Mouse (Mus musculus): Measurements from ENCODE around the gene Kif26b. TPM values are rescaled to one million over a fixed set of nuclear protein-coding genes. Genes with fewer than 3 reads are reported as not detected.

The Kif26b gene
- polyA plus RNA-seq, 1 experiment from 2014 or later = 2.7 TPM

DNA sequence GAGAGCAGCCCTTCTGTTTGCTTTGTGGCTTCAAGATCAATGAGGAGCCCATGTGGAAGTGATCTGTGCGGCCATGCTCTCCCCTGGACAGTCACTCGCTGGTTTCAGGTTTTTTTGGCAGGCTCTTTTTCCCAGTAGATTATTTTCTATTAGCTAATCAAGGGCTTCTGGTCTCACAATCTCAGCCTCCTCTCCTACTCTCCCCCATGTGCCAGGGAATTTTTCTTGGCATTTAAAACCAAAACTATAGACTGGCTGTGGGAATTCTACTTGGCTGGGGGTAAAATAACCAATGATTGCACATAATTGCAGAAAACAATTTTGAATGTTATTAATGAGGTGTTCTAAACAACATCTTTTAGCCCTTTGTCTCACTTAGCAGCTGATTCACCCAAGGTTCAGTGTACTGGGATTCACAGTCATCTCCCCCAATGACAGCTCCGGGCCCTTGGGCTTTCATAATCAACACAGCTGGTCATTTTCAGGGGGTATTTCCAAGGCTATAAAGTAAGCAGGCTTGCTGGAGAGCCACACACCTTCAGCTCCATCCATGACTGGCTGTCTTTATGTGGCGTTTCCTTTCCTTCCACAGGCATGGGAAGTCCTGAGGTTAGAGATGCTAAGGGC, 44.6 kb downstream of the Kif26b start:
- DNase-seq (ENCODE audit: low spot score) = no peak
- no peak overlapping the region for H3K27ac ChIP-seq (ENCODE audit: low read depth, low read length)
- no peak overlapping the region for H3K4me3 ChIP-seq (ENCODE audit: low read depth, low read length)
- no peaks in the 10 kb centered on the region for H3K36me3 ChIP-seq (ENCODE audit: control insufficient read depth, insufficient read depth, low read length)
- 77% methylated on average over 4 of the region's 4 CpGs for WGBS
- H3K27me3 ChIP-seq (replicated peaks; ENCODE audit: control insufficient read depth, insufficient read depth, low read length) = no peaks in the 10 kb centered on the region
- no peaks in the 10 kb centered on the region for H3K4me1 ChIP-seq (ENCODE audit: control insufficient read depth, insufficient read depth, low read length)
- H3K4me2 ChIP-seq (ENCODE audit: low read length) = no peak overlapping the region
- no peaks in the 10 kb centered on the region for H3K9me3 ChIP-seq (replicated peaks; ENCODE audit: control insufficient read depth, low read length)
- ATAC-seq = no peak
- H3K9ac ChIP-seq (ENCODE audit: low read length) = no peak overlapping the region

DNA sequence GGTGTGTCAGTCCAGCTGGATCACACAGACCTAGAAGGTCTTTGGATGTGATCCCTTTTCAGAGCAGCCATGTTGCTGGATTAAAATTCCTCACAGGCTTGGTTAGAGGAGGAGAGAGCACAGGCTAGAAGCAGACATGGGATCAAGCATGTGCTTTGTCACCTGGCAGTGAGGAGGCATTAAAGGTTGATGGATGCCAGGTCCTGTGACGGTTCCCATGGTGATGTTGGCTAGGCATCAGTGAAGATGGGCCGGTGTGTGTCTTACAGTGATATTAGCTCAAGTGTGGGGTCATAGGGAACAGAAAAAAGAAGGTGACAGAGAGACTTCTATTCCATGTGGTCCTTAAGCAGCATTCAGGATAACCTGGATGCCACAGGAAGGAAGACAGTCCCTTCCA, 46.8 kb downstream of the Kif26b start:
- Histone ChIP-seq H3K27ac (ENCODE audit: low read depth, low read length) (no peak overlapping the region), H3K4me1 (ENCODE audit: control insufficient read depth, insufficient read depth, low read length) (no peaks in the 10 kb centered on the region), H3K9ac (ENCODE audit: low read length) (no peak overlapping the region), H3K27me3 (replicated peaks; ENCODE audit: control insufficient read depth, insufficient read depth, low read length) (no peaks in the 10 kb centered on the region), H3K4me2 (ENCODE audit: low read length) (no peak overlapping the region), H3K4me3 (ENCODE audit: low read depth, low read length) (no peak overlapping the region), H3K9me3 (replicated peaks; ENCODE audit: control insufficient read depth, low read length) (no peaks in the 10 kb centered on the region), H3K36me3 (ENCODE audit: control insufficient read depth, insufficient read depth, low read length) (no peaks in the 10 kb centered on the region)
- no peak for DNase-seq (ENCODE audit: low spot score)
- ATAC-seq = no peak
- WGBS = 92% methylated on average over 2 of the region's 2 CpGs

DNA sequence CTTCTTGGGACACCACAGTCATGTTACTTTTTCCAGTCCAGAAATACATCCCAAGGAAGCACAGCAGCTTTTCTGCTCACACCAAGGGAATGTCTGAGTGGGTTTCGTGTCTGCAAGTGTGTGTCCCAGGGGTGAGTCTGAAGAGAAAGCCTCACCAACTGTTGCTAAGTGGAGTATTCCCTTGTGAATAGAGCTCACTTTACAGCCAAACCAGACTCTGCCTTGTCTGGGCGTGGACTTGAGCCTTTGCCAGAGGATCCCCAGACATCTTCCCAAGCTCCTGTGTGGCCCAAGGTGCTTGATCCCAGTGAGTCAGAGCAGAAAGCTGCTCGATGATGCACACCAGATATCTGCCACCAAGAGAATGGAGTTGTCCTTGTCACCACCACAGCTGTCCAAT, 48.0 kb downstream of the Kif26b start:
- Histone ChIP-seq H3K36me3 (ENCODE audit: control insufficient read depth, insufficient read depth, low read length) (no peaks in the 10 kb centered on the region), H3K4me1 (ENCODE audit: control insufficient read depth, insufficient read depth, low read length) (no peaks in the 10 kb centered on the region), H3K4me3 (ENCODE audit: low read depth, low read length) (no peak overlapping the region), H3K27ac (ENCODE audit: low read depth, low read length) (no peak overlapping the region), H3K9ac (ENCODE audit: low read length) (no peak overlapping the region), H3K9me3 (replicated peaks; ENCODE audit: control insufficient read depth, low read length) (no peaks in the 10 kb centered on the region), H3K27me3 (replicated peaks; ENCODE audit: control insufficient read depth, insufficient read depth, low read length) (no peaks in the 10 kb centered on the region), H3K4me2 (ENCODE audit: low read length) (no peak overlapping the region)
- 84% methylated on average over 3 of the region's 3 CpGs for WGBS
- DNase-seq (ENCODE audit: low spot score) (no peak), ATAC-seq (no peak)

DNA sequence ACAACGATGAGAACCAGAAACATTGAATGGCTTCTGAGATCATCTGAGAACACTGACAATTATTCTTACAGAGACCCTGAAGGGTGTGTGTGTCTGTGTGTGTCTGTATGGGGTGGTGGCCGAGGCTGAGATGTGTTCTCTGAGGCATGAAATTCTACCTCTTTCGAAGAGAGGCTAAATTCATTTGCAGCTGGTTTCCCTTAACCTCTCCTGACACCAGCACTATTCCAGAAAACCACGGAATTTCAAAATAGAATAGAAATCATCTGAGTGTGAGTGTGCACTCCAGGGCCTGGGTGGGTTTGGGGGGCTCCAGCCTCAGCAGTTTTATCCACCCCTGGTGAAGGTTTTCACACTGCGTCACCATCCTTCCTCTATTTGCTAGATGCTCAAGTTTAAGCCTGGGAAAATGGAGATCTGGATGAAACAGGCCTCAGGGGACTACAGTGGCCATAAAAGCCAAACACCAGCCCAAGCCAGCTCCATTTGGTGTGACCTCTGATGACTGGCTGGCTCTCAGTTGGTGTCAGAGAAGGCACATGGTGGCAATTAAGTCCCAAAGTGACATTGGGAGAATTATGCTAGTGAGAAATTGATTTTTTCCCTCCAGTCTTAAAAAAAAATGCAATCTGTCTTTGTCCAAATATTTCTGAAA, 56.6 kb downstream of the Kif26b start:
- ATAC-seq (no peak), DNase-seq (ENCODE audit: low spot score) (no peak)
- Histone ChIP-seq H3K9ac (ENCODE audit: low read length) (no peak overlapping the region), H3K36me3 (ENCODE audit: control insufficient read depth, insufficient read depth, low read length) (no peaks in the 10 kb centered on the region), H3K4me3 (ENCODE audit: low read depth, low read length) (no peak overlapping the region), H3K27me3 (replicated peaks; ENCODE audit: control insufficient read depth, insufficient read depth, low read length) (no peaks in the 10 kb centered on the region), H3K4me2 (ENCODE audit: low read length) (no peak overlapping the region), H3K4me1 (ENCODE audit: control insufficient read depth, insufficient read depth, low read length) (no peaks in the 10 kb centered on the region), H3K9me3 (replicated peaks; ENCODE audit: control insufficient read depth, low read length) (no peaks in the 10 kb centered on the region), H3K27ac (ENCODE audit: low read depth, low read length) (no peak overlapping the region)
- WGBS = 68% methylated on average over 5 of the region's 5 CpGs

DNA sequence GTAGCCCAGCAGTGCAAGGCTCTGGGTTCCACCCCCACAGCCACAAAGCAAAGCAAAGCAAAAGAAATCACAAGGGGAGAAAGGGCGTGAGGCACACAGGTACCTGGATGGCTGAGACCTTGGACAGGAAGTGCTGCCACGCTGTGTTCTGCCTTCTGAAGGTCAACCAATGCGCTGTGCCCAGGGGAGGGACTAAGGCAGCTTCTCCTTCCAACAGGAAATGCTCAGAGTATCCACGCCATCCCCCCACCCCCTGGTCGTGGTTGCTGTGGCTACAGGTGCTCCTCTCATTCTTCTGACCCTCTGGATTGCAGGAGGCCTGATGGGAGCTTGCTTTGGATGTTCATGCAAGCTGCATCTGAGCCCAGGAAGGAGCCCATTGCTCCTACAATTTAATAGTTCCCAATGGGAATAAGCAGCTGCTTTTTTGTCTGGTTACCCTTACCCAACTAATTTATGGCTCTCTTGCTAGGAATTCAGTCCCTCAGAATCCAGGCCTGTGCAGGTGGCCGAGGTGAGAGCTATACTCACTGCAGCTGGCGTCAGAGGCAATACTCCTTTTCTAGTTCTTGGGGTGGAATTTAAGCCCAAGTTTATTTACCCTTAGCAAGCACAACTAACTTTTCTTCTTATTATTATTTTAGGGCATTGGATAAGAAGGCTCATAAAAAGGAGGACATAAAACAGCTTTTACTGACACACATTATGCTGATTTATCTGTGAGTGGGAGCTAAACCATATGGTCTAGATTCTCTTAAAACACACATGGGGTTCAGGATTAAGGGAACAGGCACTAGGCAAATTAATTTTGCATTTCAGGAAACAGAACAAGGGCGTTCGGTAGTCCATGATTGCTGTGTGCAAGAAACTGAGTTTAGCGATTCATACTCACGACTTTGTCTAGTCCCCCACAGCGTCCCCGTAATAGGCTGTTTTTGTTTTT, 61.6 kb downstream of the Kif26b start:
- Histone ChIP-seq H3K27ac (ENCODE audit: low read depth, low read length) (no peak overlapping the region), H3K4me1 (ENCODE audit: control insufficient read depth, insufficient read depth, low read length) (no peaks in the 10 kb centered on the region), H3K9ac (ENCODE audit: low read length) (no peak overlapping the region), H3K4me2 (ENCODE audit: low read length) (no peak overlapping the region), H3K36me3 (ENCODE audit: control insufficient read depth, insufficient read depth, low read length) (no peaks in the 10 kb centered on the region), H3K4me3 (ENCODE audit: low read depth, low read length) (no peak overlapping the region), H3K27me3 (replicated peaks; ENCODE audit: control insufficient read depth, insufficient read depth, low read length) (no peaks in the 10 kb centered on the region), H3K9me3 (replicated peaks; ENCODE audit: control insufficient read depth, low read length) (no peaks in the 10 kb centered on the region)
- ATAC-seq (no peak), DNase-seq (ENCODE audit: low spot score) (no peak)
- WGBS = 79% methylated on average over 13 of the region's 13 CpGs

DNA sequence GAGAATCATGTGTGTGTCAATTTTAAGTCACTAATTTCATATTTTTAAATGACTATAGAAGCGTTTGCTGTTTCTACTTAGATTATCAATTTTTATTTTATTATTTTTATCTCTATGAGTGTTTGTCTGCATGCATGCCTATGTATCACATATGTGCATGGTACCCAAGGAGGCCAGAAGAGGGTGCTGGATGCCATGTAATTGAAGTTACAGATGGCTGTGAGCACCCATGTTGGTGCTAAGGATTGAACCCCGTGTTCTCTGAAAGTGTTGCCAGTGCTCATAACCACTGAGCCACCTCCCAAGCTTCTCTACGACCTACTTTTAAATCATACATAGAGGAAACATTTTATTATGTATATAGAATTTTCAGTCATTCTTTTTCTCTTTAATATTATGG, 68.2 kb downstream of the Kif26b start:
- Histone ChIP-seq H3K9ac (ENCODE audit: low read length) (no peak overlapping the region), H3K36me3 (ENCODE audit: control insufficient read depth, insufficient read depth, low read length) (no peaks in the 10 kb centered on the region), H3K4me3 (ENCODE audit: low read depth, low read length) (no peak overlapping the region), H3K4me1 (ENCODE audit: control insufficient read depth, insufficient read depth, low read length) (no peaks in the 10 kb centered on the region), H3K9me3 (replicated peaks; ENCODE audit: control insufficient read depth, low read length) (0 out of 2 replicates have a peak, but pooled peaks cover 4% of the 10 kb centered on the region), H3K27ac (ENCODE audit: low read depth, low read length) (no peak overlapping the region), H3K4me2 (ENCODE audit: low read length) (no peak overlapping the region), H3K27me3 (replicated peaks; ENCODE audit: control insufficient read depth, insufficient read depth, low read length) (no peaks in the 10 kb centered on the region)
- ATAC-seq (no peak), DNase-seq (ENCODE audit: low spot score) (no peak)
- WGBS = 90% methylated on average over 3 of the region's 3 CpGs

DNA sequence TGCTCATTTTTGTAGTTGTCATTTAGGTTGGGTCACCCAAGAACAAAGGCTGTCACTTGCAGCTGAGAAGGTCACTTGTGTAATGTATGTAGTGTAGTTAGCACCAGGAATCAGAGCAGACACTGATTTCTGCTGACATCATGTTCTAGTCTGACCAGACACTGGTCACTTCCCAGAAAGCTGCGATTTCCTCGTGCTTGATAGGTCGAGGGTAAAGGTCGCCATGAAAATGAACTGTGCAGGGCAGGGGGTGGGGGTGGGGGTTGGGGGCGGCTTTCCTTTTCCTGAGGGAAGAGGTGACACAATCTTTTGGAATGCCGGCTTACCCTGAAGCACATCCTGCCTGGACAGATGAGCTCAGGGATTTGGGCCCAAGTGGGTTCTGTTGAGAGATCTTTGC, 68.8 kb downstream of the Kif26b start:
- Histone ChIP-seq H3K9me3 (replicated peaks; ENCODE audit: control insufficient read depth, low read length) (0 out of 2 replicates have a peak, but pooled peaks cover 4% of the 10 kb centered on the region), H3K27ac (ENCODE audit: low read depth, low read length) (no peak overlapping the region), H3K4me1 (ENCODE audit: control insufficient read depth, insufficient read depth, low read length) (no peaks in the 10 kb centered on the region), H3K4me3 (ENCODE audit: low read depth, low read length) (no peak overlapping the region), H3K27me3 (replicated peaks; ENCODE audit: control insufficient read depth, insufficient read depth, low read length) (no peaks in the 10 kb centered on the region), H3K4me2 (ENCODE audit: low read length) (no peak overlapping the region), H3K36me3 (ENCODE audit: control insufficient read depth, insufficient read depth, low read length) (no peaks in the 10 kb centered on the region), H3K9ac (ENCODE audit: low read length) (no peak overlapping the region)
- no peak for ATAC-seq
- 87% methylated on average over 6 of the region's 6 CpGs for WGBS
- DNase-seq (ENCODE audit: low spot score) = no peak

DNA sequence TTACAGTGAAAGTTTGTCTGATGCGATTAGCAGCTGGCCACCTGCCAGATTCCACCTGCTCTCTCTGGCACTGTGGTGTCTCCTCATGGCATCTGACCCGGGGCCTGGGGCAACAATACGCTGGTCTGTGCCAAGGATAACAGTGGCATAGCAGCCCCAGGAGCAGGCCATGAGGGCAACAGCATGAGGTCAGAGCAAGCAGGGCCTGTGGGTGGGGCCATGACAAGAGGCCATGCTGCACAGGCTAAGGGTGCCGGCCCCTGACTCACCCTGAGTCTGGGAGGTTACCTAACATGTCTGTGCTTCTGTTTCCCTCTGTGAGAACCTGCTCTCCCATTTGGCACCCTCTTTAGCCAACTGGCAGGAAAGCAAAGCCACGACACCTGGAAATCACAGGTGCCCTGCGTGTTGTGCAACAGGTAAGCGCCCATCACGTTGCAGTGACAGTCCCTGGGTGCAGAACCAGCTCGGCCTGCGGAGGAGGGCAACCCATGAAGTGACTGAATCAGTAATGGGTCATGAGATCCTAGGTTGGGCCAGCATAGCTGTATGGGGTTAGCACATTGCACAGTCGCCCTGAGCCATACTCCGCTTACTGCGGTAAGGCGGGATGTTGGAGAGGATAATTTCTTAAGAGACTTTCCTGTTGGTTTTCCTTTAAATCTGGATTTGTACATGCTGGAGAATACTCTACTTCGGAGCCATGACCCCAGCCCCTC, 72.1 kb downstream of the Kif26b start:
- 0 out of 2 replicates have a peak, but pooled peaks cover 4% of the 10 kb centered on the region for H3K9me3 ChIP-seq (replicated peaks; ENCODE audit: control insufficient read depth, low read length)
- no peak overlapping the region for H3K9ac ChIP-seq (ENCODE audit: low read length)
- ATAC-seq (no peak), DNase-seq (ENCODE audit: low spot score) (no peak)
- no peaks in the 10 kb centered on the region for H3K27me3 ChIP-seq (replicated peaks; ENCODE audit: control insufficient read depth, insufficient read depth, low read length)
- H3K4me2 ChIP-seq (ENCODE audit: low read length) = no peak overlapping the region
- no peak overlapping the region for H3K4me3 ChIP-seq (ENCODE audit: low read depth, low read length)
- H3K4me1 ChIP-seq (ENCODE audit: control insufficient read depth, insufficient read depth, low read length) = no peaks in the 10 kb centered on the region
- H3K27ac ChIP-seq (ENCODE audit: low read depth, low read length) = no peak overlapping the region
- 85% methylated on average over 15 of the region's 15 CpGs for WGBS
- H3K36me3 ChIP-seq (ENCODE audit: control insufficient read depth, insufficient read depth, low read length) = no peaks in the 10 kb centered on the region

Data from forebrain, embryonic 14.5 days (tissue).